Mouse (Mus musculus): Measurements from ENCODE around the gene Ppp1r35. TPM values are rescaled to one million over a fixed set of nuclear protein-coding genes. Genes with fewer than 3 reads are reported as not detected.

Ppp1r35 gene
- total and polyA plus RNA-seq, 2 experiments from 2014 or later, result 10.4 to 24.0 TPM

- Histone ChIP-seq H3K4me3 (ENCODE audit: low read depth, low read length) (no peak overlapping the region), H3K27ac (ENCODE audit: low read depth) (peak overlapping the region; percentile 89), H3K36me3 (replicated peaks; ENCODE audit: control insufficient read depth, insufficient read depth, low read length) (peaks cover 50% of the 10 kb centered on the region), H3K9me3 (replicated peaks; ENCODE audit: control insufficient read depth, low read length) (no peaks in the 10 kb centered on the region), H3K9ac (replicated peaks; ENCODE audit: low read depth, low read length) (peak overlapping the region; percentile 0; the same call in 1 of the 2 replicates), H3K27me3 (ENCODE audit: control insufficient read depth, insufficient read depth, low read length) (no peaks in the 10 kb centered on the region), H3K4me1 (ENCODE audit: control insufficient read depth, insufficient read depth) (peaks cover 72% of the 10 kb centered on the region), H3K4me2 (ENCODE audit: low read depth, low read length) (peak overlapping the region; percentile 8; the same call in 1 of the 2 replicates)
- ATAC-seq (ENCODE audit: insufficient read depth, low read depth), result peak; percentile 34; the same call in 1 of the 2 replicates
- DNase-seq (ENCODE audit: low spot score), result peak; percentile 42
- 47% methylated on average over 12 of the region's 13 CpGs for WGBS
- TF ChIP-seq CTCF (IDR thresholded peaks at IDR 0.05; ENCODE audit: low read depth), result no peak
- no peak; the same call in 1 of the 2 replicates for TF ChIP-seq EP300 (IDR thresholded peaks at IDR 0.05; ENCODE audit: low read depth)
These were observed 25.4 kb upstream of the Ppp1r35 start for GRCm38 (mm10) chr5:137753111-137753832.

GRCm38 (mm10) chr5:137755425-137755824 is 23.2 kb upstream of the Ppp1r35 start:
- WGBS, result 79% methylated on average over 5 of the region's 5 CpGs
- DNase-seq (ENCODE audit: low spot score) (no peak), ATAC-seq (ENCODE audit: insufficient read depth, low read depth) (no peak)
- H3K9me3 ChIP-seq (replicated peaks; ENCODE audit: control insufficient read depth, low read length), result no peaks in the 10 kb centered on the region
- peaks cover 71% of the 10 kb centered on the region for H3K4me1 ChIP-seq (ENCODE audit: control insufficient read depth, insufficient read depth)
- TF ChIP-seq CTCF (IDR thresholded peaks at IDR 0.05; ENCODE audit: low read depth) (no peak), EP300 (IDR thresholded peaks at IDR 0.05; ENCODE audit: low read depth) (no peak)
- peaks cover 62% of the 10 kb centered on the region for H3K36me3 ChIP-seq (replicated peaks; ENCODE audit: control insufficient read depth, insufficient read depth, low read length)
- no peak overlapping the region for H3K9ac ChIP-seq (replicated peaks; ENCODE audit: low read depth, low read length)
- H3K27ac ChIP-seq (ENCODE audit: low read depth), result peak overlapping the region; percentile 73
- H3K4me3 ChIP-seq (ENCODE audit: low read depth, low read length), result no peak overlapping the region
- no peaks in the 10 kb centered on the region for H3K27me3 ChIP-seq (ENCODE audit: control insufficient read depth, insufficient read depth, low read length)
- H3K4me2 ChIP-seq (ENCODE audit: low read depth, low read length), result no peak overlapping the region

- Histone ChIP-seq H3K4me2 (ENCODE audit: low read depth, low read length) (no peak overlapping the region), H3K4me1 (ENCODE audit: control insufficient read depth, insufficient read depth) (peaks cover 64% of the 10 kb centered on the region), H3K9me3 (replicated peaks; ENCODE audit: control insufficient read depth, low read length) (no peaks in the 10 kb centered on the region), H3K36me3 (replicated peaks; ENCODE audit: control insufficient read depth, insufficient read depth, low read length) (peaks cover 60% of the 10 kb centered on the region), H3K9ac (replicated peaks; ENCODE audit: low read depth, low read length) (no peak overlapping the region), H3K27me3 (ENCODE audit: control insufficient read depth, insufficient read depth, low read length) (no peaks in the 10 kb centered on the region), H3K27ac (ENCODE audit: low read depth) (peak overlapping the region; percentile 73), H3K4me3 (ENCODE audit: low read depth, low read length) (no peak overlapping the region)
- ATAC-seq (ENCODE audit: insufficient read depth, low read depth), result no peak
- TF ChIP-seq CTCF (IDR thresholded peaks at IDR 0.05; ENCODE audit: low read depth) (no peak), EP300 (IDR thresholded peaks at IDR 0.05; ENCODE audit: low read depth) (no peak)
- DNase-seq (ENCODE audit: low spot score), result no peak
- 45% methylated on average over 3 of the region's 3 CpGs for WGBS
These were observed 22.5 kb upstream of the Ppp1r35 start for GRCm38 (mm10) chr5:137756106-137756505.

- peak overlapping the region; percentile 73 for H3K27ac ChIP-seq (ENCODE audit: low read depth)
- peak; percentile 88 for TF ChIP-seq CTCF (IDR thresholded peaks at IDR 0.05; ENCODE audit: low read depth)
- TF ChIP-seq EP300 (IDR thresholded peaks at IDR 0.05; ENCODE audit: low read depth), result no peak
- H3K4me3 ChIP-seq (ENCODE audit: low read depth, low read length), result no peak overlapping the region
- peaks cover 51% of the 10 kb centered on the region for H3K36me3 ChIP-seq (replicated peaks; ENCODE audit: control insufficient read depth, insufficient read depth, low read length)
- H3K4me2 ChIP-seq (ENCODE audit: low read depth, low read length), result peak overlapping the region; percentile 21; the same call in 1 of the 2 replicates
- no peaks in the 10 kb centered on the region for H3K27me3 ChIP-seq (ENCODE audit: control insufficient read depth, insufficient read depth, low read length)
- 21% methylated on average over 10 of the region's 10 CpGs for WGBS
- DNase-seq (ENCODE audit: low spot score) (peak; percentile 70), ATAC-seq (ENCODE audit: insufficient read depth, low read depth) (peak; percentile 62)
- no peak overlapping the region for H3K9ac ChIP-seq (replicated peaks; ENCODE audit: low read depth, low read length)
- H3K9me3 ChIP-seq (replicated peaks; ENCODE audit: control insufficient read depth, low read length), result no peaks in the 10 kb centered on the region
- peaks cover 54% of the 10 kb centered on the region for H3K4me1 ChIP-seq (ENCODE audit: control insufficient read depth, insufficient read depth)
These were observed 21.6 kb upstream of the Ppp1r35 start for GRCm38 (mm10) chr5:137756882-137757661.

GRCm38 (mm10) chr5:137757887-137758286 is 20.8 kb upstream of the Ppp1r35 start:
- H3K4me1 ChIP-seq (ENCODE audit: control insufficient read depth, insufficient read depth), result peaks cover 47% of the 10 kb centered on the region
- no peak overlapping the region for H3K9ac ChIP-seq (replicated peaks; ENCODE audit: low read depth, low read length)

More at GRCm38 (mm10) chr5:137757887-137758286, 20.8 kb upstream of the Ppp1r35 start:
- Histone ChIP-seq H3K4me3 (ENCODE audit: low read depth, low read length) (no peak overlapping the region), H3K36me3 (replicated peaks; ENCODE audit: control insufficient read depth, insufficient read depth, low read length) (peaks cover 46% of the 10 kb centered on the region), H3K27me3 (ENCODE audit: control insufficient read depth, insufficient read depth, low read length) (no peaks in the 10 kb centered on the region), H3K9me3 (replicated peaks; ENCODE audit: control insufficient read depth, low read length) (no peaks in the 10 kb centered on the region), H3K4me2 (ENCODE audit: low read depth, low read length) (peak overlapping the region; percentile 21; the same call in 1 of the 2 replicates), H3K27ac (ENCODE audit: low read depth) (peak overlapping the region; percentile 73)
- ATAC-seq (ENCODE audit: insufficient read depth, low read depth) (peak; percentile 82), DNase-seq (ENCODE audit: low spot score) (peak; percentile 60)
- TF ChIP-seq EP300 (IDR thresholded peaks at IDR 0.05; ENCODE audit: low read depth), result no peak
- no peak for TF ChIP-seq CTCF (IDR thresholded peaks at IDR 0.05; ENCODE audit: low read depth)
- WGBS, result 36% methylated on average over 6 of the region's 6 CpGs
